Mouse (Mus musculus) inflammation-experienced regulatory T-cells (primary cell): Measurements from ENCODE around the gene Hist1h2ae. TPM values are rescaled to one million over a fixed set of nuclear protein-coding genes. Genes with fewer than 3 reads are reported as not detected.

ENCODE experiments used
- polyA plus RNA-seq, 2 experiments: library from polyadenylated mRNA; unstranded; fragments of 100-300 nt; shearing (Covaris generic); gene quantifications; one replicate each; pipeline ENCODE4 v1.2.1; 2017

Hist1h2ae gene
- polyA plus RNA-seq, 2 experiments from 2014 or later = 4.5 to 6.5 TPM

Other genes with a start within 250 kb of the Hist1h2ae start
- gene Zfp322a, start 202.0 kb downstream of the Hist1h2ae start, polyA plus RNA-seq = 10 to 100 TPM; 17.0 to 20.0 TPM
- gene Abt1, start 147.4 kb downstream of the Hist1h2ae start, polyA plus RNA-seq = 10 to 100 TPM in 1 of 2 experiments, 1 to 10 TPM in 1; 9.8 to 10.9 TPM
- gene Btn1a1, start 105.3 kb downstream of the Hist1h2ae start, polyA plus RNA-seq = 1 to 10 TPM in 1 of 2 experiments, under 1 TPM in 1; 0.16 to 2.6 TPM
- gene Btn2a2, start 82.4 kb downstream of the Hist1h2ae start, polyA plus RNA-seq = under 1 TPM in 1 of 2 experiments, not detected in 1; 0.17 TPM
- gene Hist1h4h, start 40.2 kb downstream of the Hist1h2ae start, polyA plus RNA-seq = 10 to 100 TPM in 1 of 2 experiments, 1 to 10 TPM in 1; 7.1 to 14.6 TPM
- gene Hist1h2af, start 37.3 kb downstream of the Hist1h2ae start, polyA plus RNA-seq = not detected
- not detected for gene Hist1h3g, start 35.8 kb downstream of the Hist1h2ae start, polyA plus RNA-seq
- 1 to 10 TPM in 1 of 2 experiments, under 1 TPM in 1; 0.52 to 5.2 TPM for gene Hist1h2bh, start 27.8 kb downstream of the Hist1h2ae start, polyA plus RNA-seq
- 1 to 10 TPM; 1.3 to 3.2 TPM for gene Hist1h3f, start 27.2 kb downstream of the Hist1h2ae start, polyA plus RNA-seq
- gene Hist1h4f, start 19.6 kb downstream of the Hist1h2ae start, polyA plus RNA-seq = 1 to 10 TPM in 1 of 2 experiments, not detected in 1; 1.4 TPM
- 1 to 10 TPM in 1 of 2 experiments, under 1 TPM in 1; 0.99 to 2.4 TPM for gene Hist1h1d, start 18.0 kb downstream of the Hist1h2ae start, polyA plus RNA-seq
- gene Hist1h3e, start 8.9 kb downstream of the Hist1h2ae start, polyA plus RNA-seq = 1 to 10 TPM; 3.2 to 8.8 TPM
- 10 to 100 TPM in 1 of 2 experiments, 1 to 10 TPM in 1; 7.3 to 11.3 TPM for gene Hist1h2bg, start 176 bp upstream of the Hist1h2ae start, polyA plus RNA-seq
- gene Hist1h2bf, start 3.0 kb upstream of the Hist1h2ae start, polyA plus RNA-seq = 1 to 10 TPM in 1 of 2 experiments, not detected in 1; 1.5 TPM
- under 1 TPM in 1 of 2 experiments, not detected in 1; 0.35 TPM for gene Hist1h2ad, start 3.2 kb upstream of the Hist1h2ae start, polyA plus RNA-seq
- under 1 TPM in 1 of 2 experiments, not detected in 1; 0.23 TPM for gene Hist1h3d, start 4.5 kb upstream of the Hist1h2ae start, polyA plus RNA-seq
- gene Hist1h4d, start 10.4 kb upstream of the Hist1h2ae start, polyA plus RNA-seq = 10 to 100 TPM; 12.4 to 29.7 TPM
- gene Hist1h2be, start 49.9 kb upstream of the Hist1h2ae start, polyA plus RNA-seq = 1 to 10 TPM; 2.7 to 2.9 TPM
- 10 to 100 TPM; 13.4 to 19.2 TPM for gene Hist1h1e, start 51.3 kb upstream of the Hist1h2ae start, polyA plus RNA-seq
- gene Hist1h2ac, start 112.7 kb upstream of the Hist1h2ae start, polyA plus RNA-seq = 1 to 10 TPM; 2.2 to 4.6 TPM
- 1 to 10 TPM; 6.3 to 8.3 TPM for gene Hist1h2bc, start 113.0 kb upstream of the Hist1h2ae start, polyA plus RNA-seq
- gene Hist1h1t, start 124.6 kb upstream of the Hist1h2ae start, polyA plus RNA-seq = under 1 TPM in 1 of 2 experiments, not detected in 1; 0.53 TPM
- 10 to 100 TPM in 1 of 2 experiments, 1 to 10 TPM in 1; 4.3 to 11.5 TPM for gene Hist1h4c, start 127.2 kb upstream of the Hist1h2ae start, polyA plus RNA-seq
- gene Hfe, start 139.6 kb upstream of the Hist1h2ae start, polyA plus RNA-seq = under 1 TPM; 0.75 to 0.92 TPM
- gene Hist1h1c, start 167.6 kb upstream of the Hist1h2ae start, polyA plus RNA-seq = 10 to 100 TPM; 25.5 to 40.4 TPM
- gene Hist1h3c, start 174.4 kb upstream of the Hist1h2ae start, polyA plus RNA-seq = not detected
- under 1 TPM in 1 of 2 experiments, not detected in 1; 0.80 TPM for gene Hist1h2bb, start 175.5 kb upstream of the Hist1h2ae start, polyA plus RNA-seq
- gene Hist1h2ab, start 179.9 kb upstream of the Hist1h2ae start, polyA plus RNA-seq = 1 to 10 TPM in 1 of 2 experiments, under 1 TPM in 1; 0.42 to 2.0 TPM
- not detected for gene Hist1h3b, start 181.0 kb upstream of the Hist1h2ae start, polyA plus RNA-seq
- gene Hist1h4b, start 185.8 kb upstream of the Hist1h2ae start, polyA plus RNA-seq = 1 to 10 TPM; 6.9 to 9.9 TPM
- gene Hist1h4a, start 190.0 kb upstream of the Hist1h2ae start, polyA plus RNA-seq = not detected
- gene Hist1h3a, start 191.2 kb upstream of the Hist1h2ae start, polyA plus RNA-seq = 10 to 100 TPM in 1 of 2 experiments, 1 to 10 TPM in 1; 5.0 to 15.8 TPM
- 1 to 10 TPM; 1.0 to 1.6 TPM for gene Hist1h1a, start 192.4 kb upstream of the Hist1h2ae start, polyA plus RNA-seq
- under 1 TPM; 0.07 to 0.47 TPM for gene Trim38, start 198.7 kb upstream of the Hist1h2ae start, polyA plus RNA-seq
- gene Slc17a2, start 235.8 kb upstream of the Hist1h2ae start, polyA plus RNA-seq = under 1 TPM; 0.04 to 0.13 TPM